Mouse (Mus musculus) WW6 (cell line): ENCODE measurements around the gene Spata13.

ENCODE experiments used
- DNase-seq: peaks from one replicate; pipeline ENCODE4 v3.0.0-alpha.2; 2013; ENCODE audit warnings: low read depth, low spot score

Spata13 gene

DNA sequence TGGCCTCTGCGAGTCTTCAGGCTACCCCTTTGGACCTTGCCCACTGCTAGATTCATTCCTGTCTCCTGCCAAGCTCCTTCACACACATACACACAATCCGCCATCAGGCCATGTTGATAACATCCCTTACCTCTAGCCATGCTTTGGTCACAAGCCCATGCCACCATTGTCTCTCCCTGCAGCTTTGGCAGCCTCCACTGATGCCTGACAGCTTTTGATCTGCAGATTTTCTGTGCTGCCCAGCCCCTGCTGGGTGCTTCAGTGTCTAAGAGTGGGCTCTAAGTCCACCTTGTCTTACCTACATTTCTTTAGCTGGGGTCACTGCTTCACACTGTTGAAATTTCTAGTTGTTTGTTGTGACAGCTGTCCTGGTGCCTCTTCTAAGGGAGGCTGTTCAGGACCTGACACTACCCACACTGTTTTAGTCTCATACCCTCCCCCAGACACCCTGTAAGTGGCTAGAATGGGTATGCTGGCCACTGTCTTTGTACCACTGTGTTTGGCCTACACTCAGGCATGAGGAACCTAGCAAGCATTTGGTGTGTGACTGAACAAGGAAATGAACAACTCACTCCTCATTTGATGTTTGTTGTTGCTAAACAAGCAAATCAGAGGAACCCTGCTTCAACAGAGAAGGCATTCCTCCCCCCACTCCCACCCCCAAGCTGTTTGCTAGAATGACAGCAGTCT is 43.0 kb downstream of the Spata13 start:
- no peak for DNase-seq

DNA sequence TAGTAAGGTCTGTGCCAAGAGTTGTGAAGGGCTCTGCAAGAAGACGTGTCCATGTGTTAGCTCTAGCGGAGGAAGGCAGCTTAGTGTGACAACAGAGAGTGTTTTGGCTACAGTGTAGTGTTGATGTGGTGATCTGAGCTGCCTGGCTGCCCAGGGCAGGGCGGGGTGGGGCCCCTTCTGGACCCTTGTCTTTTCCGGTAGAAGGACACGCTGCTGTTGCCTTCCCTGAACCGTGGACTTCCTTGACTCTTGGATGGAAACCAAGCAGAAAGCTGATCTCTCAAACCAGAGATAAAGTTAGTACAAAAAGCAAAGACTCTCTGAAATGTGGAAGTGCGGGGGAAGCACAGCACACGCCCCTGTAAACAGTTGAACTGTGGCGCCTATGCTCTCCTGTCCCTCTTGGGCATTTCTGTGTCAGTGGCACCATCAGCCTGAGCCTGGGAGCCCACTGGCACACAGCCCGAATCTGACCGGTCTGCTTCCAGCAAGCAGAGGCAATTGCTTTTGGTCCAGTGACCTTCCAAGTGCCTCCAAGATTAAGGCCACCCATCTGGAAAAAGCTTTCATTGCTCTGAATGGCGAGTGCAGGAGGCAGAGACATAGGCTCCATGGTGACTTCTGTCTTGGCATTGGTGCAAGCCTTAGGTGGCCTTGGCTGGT is 48.7 kb downstream of the Spata13 start:
- DNase-seq: no peak

DNA sequence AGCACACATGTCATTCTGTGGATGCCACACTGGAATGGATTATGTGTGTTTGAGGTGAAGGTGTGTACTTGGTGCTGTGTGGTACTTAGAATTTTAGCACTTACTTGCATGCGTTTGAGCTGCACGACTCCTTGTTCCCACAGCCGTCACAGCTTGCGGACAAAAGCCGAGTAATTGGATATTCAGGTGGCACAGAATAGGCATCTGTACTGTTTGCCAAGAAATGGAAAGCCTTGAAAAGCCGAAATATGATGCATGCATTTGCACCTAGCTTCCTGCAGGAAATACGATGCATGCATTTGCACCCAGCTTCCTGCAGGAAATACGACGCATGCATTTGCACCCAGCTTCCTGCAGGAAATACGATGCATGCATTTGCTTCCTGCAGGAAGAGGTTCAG is 50.2 kb downstream of the Spata13 start:
- no peak for DNase-seq

DNA sequence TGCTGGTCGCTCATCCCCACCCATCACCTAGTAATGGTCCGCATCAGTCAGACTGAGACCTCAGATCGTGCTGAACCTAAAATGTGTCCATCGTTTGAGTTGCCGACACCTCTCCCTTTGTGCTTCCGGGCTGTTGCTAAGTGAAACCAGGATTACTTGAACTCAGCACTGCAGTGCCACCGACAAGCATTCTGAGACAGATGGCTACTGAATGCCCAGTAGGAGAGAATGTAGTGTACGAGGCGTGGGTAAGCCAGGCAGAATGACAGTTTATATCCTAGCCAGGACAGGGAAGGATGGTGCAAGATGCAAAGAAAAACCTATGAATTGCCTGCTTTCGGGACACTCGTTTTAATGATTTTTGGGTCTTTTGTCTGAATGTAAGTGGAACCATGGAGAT is 52.9 kb downstream of the Spata13 start:
- no peak for DNase-seq

DNA sequence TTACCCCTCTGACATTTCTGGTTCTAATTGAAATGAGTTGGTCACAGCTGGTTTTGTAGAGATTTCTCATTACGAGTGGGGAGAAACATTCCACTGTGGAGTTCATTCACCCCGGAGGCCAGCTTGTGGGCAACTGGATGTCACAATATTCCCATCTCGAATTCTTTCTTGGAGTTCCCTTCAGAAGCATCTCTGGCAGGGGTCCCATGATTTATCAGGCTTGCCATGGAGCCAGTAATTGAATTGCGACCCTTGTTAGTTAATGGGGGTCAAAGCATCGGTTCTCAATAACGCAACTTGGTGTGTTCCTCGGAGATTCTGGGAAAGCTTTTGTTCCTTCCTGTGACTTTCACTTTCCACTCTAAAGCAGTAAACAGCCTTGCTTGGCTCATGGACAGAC is 53.4 kb downstream of the Spata13 start:
- DNase-seq: no peak

DNA sequence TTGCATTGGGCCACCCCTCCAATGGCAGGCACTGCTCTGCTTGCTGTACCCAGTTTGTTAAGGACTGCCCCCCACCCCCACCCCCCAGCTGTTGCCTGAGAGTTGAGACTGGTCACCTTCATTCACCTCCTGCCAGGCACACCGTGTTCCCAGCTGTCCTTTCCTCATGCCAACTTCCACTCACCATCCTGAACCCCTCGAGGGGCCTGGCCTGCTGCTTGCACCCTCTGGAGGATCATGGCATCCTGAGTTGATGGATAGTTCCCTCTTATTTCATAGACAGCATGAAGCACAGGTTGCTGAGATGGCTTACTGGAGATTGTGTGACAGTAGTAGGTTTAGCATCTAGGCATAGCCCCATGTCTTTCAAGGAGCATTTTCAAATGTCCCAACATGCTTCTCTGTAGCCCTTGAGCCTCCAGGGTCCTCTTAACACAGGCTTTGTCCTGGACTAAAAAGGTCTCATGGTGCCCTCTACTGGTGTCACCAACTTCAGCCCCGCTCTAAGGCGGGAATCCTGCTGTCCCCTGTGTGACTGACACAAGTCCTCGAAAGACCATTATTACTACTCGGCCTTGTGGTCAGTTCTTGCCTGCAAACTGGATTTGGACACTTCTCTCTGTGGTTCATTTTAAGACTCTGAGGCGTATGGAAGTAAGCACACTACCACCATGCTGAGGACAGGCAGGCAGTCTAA is 54.9 kb downstream of the Spata13 start:
- no peak for DNase-seq

DNA sequence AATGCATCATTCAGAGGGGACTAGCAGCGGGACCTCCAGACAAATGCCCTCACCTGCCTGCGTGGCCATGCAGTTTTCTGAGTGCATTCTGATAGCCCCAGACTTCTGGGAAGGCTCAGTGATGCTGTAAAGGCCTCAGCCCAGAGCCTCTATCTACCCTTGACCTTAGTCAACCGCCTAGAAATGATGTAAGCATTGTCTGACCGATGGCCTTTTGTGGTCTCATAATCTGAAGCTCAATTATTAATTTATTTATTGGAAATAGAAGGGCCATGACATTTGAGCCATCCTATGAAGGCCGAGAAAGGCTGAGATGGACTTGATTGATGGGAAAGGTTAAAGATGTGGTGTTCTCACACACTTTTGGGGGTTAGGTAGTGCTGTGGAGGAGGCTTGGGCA is 56.0 kb downstream of the Spata13 start:
- no peak for DNase-seq

DNA sequence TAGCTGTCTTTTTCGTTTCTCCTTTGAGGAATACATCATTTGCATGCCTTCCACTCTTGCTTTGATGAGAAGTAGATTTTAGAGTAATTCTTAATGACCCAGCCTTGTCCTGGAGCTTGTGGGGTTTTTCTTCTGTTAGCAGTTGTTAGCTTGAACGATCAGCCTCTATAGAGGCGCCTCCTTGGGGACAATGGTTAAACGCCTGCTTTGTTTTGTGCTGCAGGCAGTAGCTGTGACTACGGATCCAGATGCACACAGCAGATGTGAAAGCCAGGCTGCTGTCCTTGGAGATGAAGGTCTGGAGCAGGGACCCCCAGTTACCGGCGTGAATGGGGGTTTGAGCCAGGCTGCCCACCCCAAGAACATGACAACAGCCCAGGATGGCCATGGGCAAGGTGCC is 56.8 kb downstream of the Spata13 start:
- DNase-seq: no peak

DNA sequence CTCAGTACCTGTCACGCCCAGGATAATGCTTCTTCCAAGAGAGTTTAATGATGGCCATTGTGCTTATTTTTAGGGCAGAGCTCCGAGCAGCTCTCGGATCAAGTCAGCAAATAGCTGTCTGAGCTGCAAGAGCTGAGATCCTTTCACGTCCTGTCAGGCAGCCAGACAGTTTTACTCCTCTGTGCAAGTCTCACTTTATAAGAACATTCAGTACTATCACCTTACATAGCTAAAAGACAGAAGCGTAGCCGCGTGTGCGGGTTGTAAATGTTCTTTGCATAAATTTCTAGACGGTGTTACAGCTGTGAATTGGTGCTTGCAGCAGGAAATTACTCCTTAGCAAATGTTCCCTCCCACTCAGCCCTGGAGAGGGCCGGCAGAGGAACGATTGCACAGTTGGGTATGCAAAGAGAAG is 59.3 kb downstream of the Spata13 start:
- no peak for DNase-seq

DNA sequence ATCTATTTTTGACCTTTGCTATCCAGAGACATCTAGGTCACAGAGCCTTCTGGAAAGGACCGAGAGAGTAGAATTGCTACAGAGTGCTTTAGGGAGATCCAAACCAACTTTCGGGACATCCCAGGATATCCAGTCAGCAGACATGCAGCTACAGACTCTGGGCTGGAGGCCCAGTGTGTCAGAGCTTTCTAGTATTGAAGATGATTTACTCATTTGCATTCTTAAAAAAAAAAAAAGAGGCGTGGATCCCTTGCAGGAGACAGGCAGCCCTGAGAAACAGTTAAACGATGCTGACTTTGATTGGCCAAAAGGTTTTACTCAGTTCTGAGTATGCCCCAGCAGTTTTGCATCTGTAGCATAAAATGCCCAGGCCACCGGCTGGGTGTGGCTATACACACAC is 59.9 kb downstream of the Spata13 start:
- no peak for DNase-seq

DNA sequence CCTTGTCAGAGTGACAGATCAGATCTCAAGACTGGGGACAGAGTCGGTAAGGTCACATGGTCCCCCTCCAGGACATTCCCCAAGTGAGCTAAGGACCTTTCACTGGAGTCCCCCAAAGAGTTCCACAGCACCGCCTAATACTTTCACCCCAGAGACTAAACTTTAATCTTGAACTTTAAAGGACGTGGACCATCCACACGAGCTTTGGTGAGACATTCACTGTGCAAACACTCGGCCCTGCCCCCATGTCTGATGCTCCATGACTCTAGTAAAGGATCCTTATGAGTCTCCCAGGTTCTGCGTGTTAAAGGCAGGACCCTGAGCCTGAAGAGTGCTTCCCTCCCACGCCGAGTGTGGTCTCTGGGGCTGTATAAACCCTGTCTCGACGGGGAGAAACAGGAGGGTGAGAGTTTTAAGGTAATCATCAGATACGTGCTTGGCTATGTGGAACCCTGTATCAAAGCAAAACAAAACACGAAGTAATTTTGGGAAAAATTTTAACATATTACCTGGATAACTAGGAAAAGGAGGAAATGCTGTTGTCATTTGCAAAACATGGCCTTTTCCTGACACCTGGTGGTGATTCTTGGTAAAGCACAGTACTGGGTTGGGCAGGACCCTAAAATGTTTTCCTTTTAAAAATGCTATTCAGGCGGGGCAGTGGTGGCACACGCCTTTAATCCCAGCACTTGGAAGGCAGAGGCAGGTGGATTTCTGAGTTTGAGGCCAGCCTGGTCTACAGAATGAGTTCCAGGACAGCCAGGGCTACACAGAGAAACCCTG is 60.6 kb downstream of the Spata13 start:
- DNase-seq: no peak

DNA sequence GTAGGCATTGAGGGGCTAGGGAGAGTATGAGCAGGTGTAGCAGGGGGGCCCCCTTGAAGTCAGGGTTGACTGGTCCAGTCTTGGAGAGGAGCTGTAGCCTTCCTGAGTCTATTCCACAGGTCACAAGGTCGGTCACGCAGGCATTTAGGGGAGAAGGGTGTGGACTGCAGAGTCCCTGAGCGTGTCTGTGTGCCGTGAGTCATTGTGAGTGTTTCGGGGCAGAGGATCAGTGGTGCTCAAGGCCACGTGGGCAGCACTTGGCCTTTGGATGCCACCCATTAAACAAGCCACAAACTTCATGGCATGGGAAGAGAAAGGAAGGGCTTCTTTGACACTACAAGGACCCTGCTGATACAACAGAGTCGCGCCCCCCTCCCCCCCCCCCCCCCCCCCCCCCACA is 63.5 kb downstream of the Spata13 start:
- DNase-seq: no peak

DNA sequence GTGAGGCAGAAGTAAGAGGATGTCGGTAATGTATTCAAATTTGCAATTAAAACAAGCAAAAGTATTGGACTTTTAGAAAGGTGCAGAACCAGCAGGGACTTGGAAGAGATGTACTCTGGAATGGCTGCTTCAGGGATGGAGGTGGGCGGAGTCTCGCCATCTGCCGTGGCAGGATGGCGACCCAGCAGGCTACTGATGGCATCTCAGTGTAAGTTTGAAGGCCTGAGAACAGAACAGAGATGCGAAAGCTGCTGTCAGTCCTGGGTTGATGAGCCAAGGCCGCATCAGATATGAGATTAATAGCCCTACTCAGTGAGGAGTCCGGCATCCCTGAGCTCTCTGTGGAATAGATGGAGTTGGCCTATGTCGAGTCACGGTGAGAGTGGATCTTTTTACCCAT is 65.2 kb downstream of the Spata13 start:
- no peak for DNase-seq

DNA sequence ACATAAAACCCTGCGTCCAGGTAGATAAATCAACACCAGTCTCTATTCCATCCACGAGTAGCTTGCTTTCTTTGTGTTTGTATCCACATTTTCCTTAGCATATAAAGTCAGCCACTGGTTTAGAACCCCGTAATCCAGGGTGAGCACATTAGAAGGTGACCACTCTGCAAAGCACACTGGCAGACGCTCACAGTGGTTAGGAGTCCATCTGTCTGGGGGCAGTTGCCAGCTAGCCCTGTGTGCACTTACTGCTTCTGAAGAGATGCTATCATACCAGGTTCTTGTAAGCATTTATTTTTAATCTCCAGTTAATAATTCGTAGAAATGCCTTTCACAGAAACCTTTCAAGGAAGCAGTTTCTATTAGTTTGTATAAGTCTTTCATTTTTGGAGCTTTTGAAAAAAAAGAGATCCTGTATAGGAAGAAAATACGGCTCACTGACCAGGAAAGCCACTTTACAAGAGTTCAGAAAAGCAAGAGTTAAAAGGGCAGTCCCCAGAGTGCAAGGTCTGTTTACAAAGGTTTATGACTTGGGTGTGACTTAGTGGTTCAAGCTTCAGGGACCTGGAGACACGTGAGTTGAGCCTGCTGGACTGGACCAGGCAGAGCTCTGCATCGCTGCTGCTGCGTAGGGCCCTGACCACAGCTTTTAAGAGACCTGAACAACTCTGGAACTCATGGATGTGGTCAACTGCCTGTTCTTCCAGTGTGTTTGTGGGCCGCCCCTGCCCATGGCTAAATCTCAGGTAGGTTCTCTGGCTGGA is 68.8 kb downstream of the Spata13 start:
- DNase-seq: no peak

DNA sequence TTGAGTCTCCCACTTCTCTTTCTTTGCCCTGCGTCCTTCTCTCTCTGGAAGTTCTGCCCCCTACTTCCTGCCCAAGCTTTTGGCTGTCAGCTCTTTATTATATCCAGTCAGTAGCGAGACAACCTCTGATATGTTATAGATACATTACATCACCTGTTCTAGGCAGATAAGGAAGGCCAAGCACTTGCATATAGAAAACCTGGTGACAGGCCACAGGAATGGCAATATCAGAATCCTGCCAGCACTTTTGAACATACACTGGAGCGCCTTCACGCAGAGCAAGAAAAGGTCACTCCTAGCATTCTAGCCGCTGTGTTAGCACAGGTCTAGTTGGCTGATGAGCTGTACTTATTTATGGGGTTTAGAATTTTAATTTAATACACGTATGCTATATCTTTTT is 70.7 kb downstream of the Spata13 start:
- DNase-seq: no peak

DNA sequence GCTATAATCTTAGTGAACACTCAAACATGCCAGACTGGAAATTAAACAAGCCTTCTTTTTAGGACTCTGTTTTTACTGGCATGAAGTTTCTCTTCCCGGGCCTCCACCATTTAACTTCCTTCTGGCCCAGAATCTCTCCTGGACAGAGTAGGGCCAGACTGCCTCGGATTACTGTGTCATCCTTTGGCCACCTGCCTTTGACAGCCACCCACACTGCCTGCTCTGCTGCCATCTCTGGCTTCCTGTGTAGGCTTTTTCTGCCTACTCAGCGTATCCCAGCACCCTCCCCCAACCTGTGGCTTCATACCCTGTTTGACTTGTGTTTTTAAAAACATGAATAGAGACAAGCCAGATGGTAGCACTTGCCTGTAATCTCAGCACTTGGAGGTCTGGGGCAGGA is 71.2 kb downstream of the Spata13 start:
- DNase-seq: no peak

DNA sequence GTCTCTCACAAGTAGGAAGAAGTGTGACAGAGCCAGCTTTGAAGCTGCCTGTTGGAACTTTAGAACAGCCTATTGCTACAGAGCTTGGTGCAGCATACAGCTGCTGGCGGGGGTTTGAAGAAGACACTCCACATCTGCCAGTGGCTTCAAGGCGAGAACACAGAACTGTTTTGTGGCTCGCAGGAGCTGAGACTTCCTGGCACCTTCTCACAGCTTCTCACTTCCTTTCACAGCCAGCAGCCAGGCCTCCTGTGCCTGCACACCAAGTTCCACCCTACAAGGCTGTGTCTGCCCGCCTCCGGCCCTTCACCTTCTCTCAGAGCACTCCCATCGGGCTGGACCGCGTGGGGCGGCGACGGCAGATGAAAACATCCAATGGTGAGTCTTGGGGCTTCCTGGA is 75.4 kb downstream of the Spata13 start:
- DNase-seq: no peak

DNA sequence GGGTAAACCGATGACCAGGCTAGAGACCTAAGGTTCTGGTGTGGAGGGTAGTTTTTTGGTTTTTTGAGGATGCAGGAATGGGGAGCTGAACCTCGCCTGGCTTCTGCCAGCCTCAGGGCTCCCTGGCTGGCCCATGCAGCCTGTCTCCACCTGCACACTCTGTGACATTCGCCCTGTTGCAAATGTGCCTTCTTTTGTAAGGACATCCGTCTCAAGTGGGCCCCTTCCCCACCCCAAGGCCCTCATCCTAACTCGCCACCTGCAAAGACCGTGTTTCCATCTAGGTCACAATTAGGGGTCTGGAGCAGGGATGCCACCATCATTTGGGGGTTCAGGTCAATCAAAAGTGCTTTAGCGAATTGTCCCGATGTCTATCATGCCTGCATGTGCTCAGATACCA is 75.9 kb downstream of the Spata13 start:
- no peak for DNase-seq

DNA sequence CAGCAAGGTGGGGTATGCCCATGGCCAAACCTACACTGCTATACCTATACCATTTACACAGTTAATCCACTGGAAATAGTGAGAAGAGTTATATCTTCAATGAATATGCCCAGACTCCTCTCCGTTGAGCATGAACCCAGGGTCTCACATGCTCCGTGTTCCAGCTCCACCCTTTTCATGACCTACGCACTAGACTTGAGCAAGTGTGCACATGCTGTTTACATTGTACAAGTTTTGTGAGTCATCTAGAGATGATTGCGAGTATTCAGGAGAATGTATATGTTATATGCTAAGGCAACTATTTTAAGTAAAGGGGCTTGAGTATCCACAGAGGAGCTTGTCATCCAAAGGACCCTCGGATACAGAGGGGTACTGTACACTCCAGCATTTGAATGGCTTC is 77.4 kb downstream of the Spata13 start:
- DNase-seq: no peak

DNA sequence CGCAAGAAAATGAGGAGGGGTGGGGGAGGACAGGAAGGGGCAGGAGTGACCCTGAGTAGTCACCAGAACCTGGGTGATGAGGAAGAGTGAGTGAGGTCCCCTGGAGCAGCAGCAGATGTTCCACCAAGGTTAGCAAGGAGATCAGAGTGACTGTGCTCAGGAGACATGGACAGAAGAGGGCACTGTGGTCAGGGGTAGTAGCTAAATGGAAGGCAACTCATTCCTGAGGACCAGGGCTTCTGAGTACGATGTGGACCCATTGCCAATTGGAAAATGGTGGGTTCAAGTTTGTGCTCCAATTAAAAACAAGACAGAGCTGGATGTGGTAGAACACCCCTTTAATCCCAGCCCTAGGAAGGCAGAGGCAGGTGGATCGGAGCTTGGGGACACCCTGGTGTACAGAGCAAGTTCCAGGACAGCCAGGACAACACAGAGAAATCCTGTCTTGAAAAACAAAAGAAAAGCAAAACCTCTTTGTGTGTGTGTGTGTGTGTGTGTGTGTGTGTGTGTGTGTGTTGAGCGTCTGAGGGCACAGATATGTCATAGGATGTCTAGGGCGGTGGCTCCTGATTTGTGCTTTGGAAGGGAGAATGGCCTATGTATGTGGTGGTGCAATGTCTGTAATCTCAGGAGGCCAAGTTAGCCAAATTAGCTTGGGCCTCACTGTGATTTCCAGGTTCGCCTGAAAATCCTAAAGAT is 77.9 kb downstream of the Spata13 start:
- DNase-seq: no peak

DNA sequence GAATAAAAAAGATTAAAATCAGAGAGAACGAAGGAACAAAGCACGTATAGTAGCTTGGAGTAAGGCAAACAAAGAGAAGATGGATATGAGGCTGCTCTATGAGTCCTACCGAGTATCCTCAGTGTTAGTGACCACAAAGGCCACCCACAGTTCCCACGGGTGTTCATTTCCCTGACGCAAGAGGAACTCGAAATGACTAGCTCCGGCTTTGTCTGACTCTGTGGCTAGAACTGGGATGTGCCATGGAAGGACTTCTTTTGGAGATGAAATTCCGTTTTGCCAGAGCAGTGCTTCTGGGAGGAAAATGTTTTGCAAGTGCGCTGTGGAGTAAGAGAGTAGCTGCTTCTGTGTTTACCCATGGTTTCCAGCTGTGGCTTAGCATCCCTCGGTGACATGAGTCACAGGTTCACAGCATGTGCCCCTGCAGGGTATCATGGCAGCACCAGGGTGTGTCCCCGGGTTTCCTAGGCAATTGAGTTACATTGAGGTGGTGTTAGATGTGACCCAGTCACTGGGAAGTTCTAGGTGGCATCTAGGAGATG is 78.6 kb downstream of the Spata13 start:
- DNase-seq: no peak
